Mouse (Mus musculus) kidney, embryonic 15.5 days (tissue): ENCODE measurements around the gene Fibp. TPM values are rescaled to one million over a fixed set of nuclear protein-coding genes. Genes with fewer than 3 reads are reported as not detected.

Experiments used
- ATAC-seq: fragments of 200-750 bp; cut with Nextera tagmentation; replicated peaks from 2 replicates; pipeline ENCODE4 v1.8.0; 2017; ENCODE audit warnings: moderate TSS enrichment; ENCODE audit not compliant: low FRiP score
- H3K27ac ChIP-seq: fragments of 300-500 bp; sonication (generic); 2 replicates; pipeline ENCODE4 v1.5.1; 2015; ENCODE audit warnings: mild to moderate bottlenecking, inconsistent platforms
- H3K27me3 ChIP-seq: fragments of 300-500 bp; sonication (generic); 2 replicates; pipeline ENCODE4 v1.6.1; 2015; ENCODE audit warnings: inconsistent platforms
- H3K36me3 ChIP-seq: fragments of 300-500 bp; sonication (generic); 2 replicates; pipeline ENCODE4 v1.6.1; 2015; ENCODE audit warnings: inconsistent platforms
- H3K4me1 ChIP-seq: fragments of 300-500 bp; sonication (generic); 2 replicates; pipeline ENCODE4 v1.6.1; 2015; ENCODE audit warnings: inconsistent platforms
- H3K4me2 ChIP-seq: fragments of 300-500 bp; sonication (generic); 2 replicates; pipeline ENCODE4 v1.6.1; 2015; ENCODE audit warnings: moderate library complexity, mild to moderate bottlenecking, inconsistent platforms
- H3K4me3 ChIP-seq: fragments of 300-500 bp; sonication (generic); replicated peaks from 2 replicates; pipeline ENCODE4 v1.5.1; 2015; ENCODE audit warnings: mild to moderate bottlenecking, inconsistent platforms
- H3K9ac ChIP-seq: fragments of 300-500 bp; sonication (generic); 2 replicates; pipeline ENCODE4 v1.6.1; 2015; ENCODE audit warnings: mild to moderate bottlenecking, inconsistent platforms
- H3K9me3 ChIP-seq: fragments of 300-500 bp; sonication (generic); replicated peaks from 2 replicates; pipeline ENCODE4 v1.6.1; 2016; ENCODE audit warnings: inconsistent platforms
- WGBS: fragments of 180-500 bp; shearing (Covaris S2); methylation state at CpG from one replicate; pipeline ENCODE4 v1.1.7; 2015; ENCODE audit warnings: mixed read lengths; 5-methylcytosine and 5-hydroxymethylcytosine counted together
- polyA plus RNA-seq: library from polyadenylated mRNA; unstranded; fragments of >200 nt; fragmentation: Nextera tagmentation; extraction: Ambion mirVana; gene quantifications from 2 replicates; pipeline ENCODE4 v1.2.1, GENCODE M21; 2015

Gene Fibp
- polyA plus RNA-seq, 1 experiment from 2014 or later, result 128 TPM

DNA sequence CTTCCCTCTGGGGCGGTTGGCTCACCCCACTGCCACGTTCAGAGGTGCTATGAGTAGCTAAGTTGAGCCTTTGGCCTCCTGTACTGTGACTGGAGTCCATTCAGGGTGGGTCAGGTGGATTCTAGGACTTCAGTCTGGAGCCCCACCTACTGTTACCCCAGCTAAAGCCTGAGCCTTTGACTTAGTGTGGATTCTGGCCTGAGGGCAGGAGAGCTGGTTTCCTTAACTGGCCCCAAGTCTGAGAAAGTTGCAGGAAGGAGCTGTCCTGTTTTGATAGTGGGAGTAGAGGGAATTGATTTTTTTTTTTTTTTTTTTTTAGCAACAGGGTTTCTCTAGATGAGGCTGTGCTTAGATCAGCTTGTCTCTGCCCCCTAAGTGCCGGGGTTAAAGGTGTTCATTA lies 33.9 kb downstream of the Fibp start:
- Histone ChIP-seq H3K27me3 (no peaks in the 10 kb centered on the region), H3K9me3 (no peaks in the 10 kb centered on the region), H3K4me1 (peaks cover 33% of the 10 kb centered on the region), H3K4me2 (no peak overlapping the region), H3K27ac (0 out of 2 replicates have a peak overlapping the region, but pooled peaks have one; percentile 27), H3K36me3 (peaks cover 63% of the 10 kb centered on the region), H3K4me3 (no peak overlapping the region), H3K9ac (no peak overlapping the region)
- 83% methylated on average over 3 of the region's 3 CpGs for WGBS
- ATAC-seq, result no peak

DNA sequence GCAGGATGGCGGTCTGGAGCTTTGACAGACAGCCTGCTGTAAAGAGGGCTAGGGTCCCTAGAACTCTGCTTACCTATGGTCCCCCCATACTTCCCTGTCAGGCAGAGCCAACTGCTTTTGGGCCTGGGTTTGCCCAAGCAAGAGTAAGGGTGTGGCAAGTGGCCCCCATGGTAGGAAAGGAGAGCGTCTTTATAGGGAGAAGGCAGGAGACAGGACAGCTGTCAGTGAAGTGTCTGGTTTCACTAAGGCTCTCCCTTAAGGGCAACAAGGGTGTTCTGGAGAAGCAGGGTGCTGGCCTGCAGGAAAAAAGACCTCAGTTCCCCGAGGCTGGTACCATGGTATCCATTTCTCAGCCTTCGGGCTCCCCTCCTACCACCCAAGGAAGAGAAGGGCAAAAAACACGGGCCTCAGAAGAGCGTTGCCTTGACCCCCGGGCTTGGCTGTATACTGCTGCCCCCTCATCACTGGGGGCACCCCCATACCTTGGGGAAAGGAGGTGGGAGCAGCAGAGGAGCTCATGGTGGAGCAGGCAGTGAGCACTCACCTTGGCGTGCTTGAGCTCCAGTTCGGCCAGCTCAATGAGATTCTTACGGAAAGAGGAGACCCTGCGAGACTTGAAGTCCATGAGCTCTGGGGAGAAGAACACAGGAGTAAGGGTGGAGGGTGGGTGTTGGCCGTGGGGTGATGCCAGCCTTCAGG lies 35.1 kb downstream of the Fibp start:
- Histone ChIP-seq H3K9me3 (no peaks in the 10 kb centered on the region), H3K27ac (0 out of 2 replicates have a peak overlapping the region, but pooled peaks have one; percentile 27), H3K27me3 (no peaks in the 10 kb centered on the region), H3K36me3 (peaks cover 63% of the 10 kb centered on the region), H3K4me3 (no peak overlapping the region), H3K4me1 (peaks cover 25% of the 10 kb centered on the region), H3K9ac (no peak overlapping the region), H3K4me2 (no peak overlapping the region)
- ATAC-seq, result no peak
- WGBS, result 82% methylated on average over 12 of the region's 12 CpGs

DNA sequence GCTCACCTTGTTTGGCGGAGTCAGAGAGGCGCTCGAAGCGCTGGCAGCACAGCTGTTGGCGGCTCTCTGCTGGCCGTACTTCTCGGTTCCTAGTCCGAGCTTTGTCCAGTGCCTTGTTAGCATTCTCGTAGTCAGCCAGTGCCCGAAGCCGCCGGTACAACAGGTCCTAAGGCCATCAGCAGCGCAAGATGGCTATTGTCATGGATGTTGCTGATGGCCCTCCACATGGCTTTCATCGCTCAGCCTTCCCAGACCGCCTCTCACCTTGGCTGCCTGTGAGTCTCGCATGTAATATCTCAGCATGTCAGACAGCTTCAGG lies 35.6 kb downstream of the Fibp start:
- 86% methylated on average over 16 of the region's 16 CpGs for WGBS
- H3K4me1 ChIP-seq, result peaks cover 25% of the 10 kb centered on the region
- no peak overlapping the region for H3K27ac ChIP-seq
- H3K4me3 ChIP-seq, result no peak overlapping the region
- no peaks in the 10 kb centered on the region for H3K27me3 ChIP-seq
- H3K9me3 ChIP-seq, result no peaks in the 10 kb centered on the region
- no peak overlapping the region for H3K9ac ChIP-seq
- no peak for ATAC-seq
- no peak overlapping the region for H3K4me2 ChIP-seq
- peaks cover 63% of the 10 kb centered on the region for H3K36me3 ChIP-seq

- Histone ChIP-seq H3K27ac (no peak overlapping the region), H3K36me3 (peaks cover 26% of the 10 kb centered on the region), H3K9me3 (no peaks in the 10 kb centered on the region), H3K4me1 (no peaks in the 10 kb centered on the region), H3K9ac (no peak overlapping the region), H3K4me2 (no peak overlapping the region), H3K27me3 (no peaks in the 10 kb centered on the region), H3K4me3 (no peak overlapping the region)
- no peak for ATAC-seq
- 87% methylated on average over 2 of the region's 2 CpGs for WGBS
Measured at GRCm38 (mm10) chr19:5500330-5500875, 40.0 kb downstream of the Fibp start.

- ATAC-seq, result no peak
- Histone ChIP-seq H3K27ac (no peak within 1 kb of the TSS), H3K9me3 (no peaks in the 10 kb centered on the region), H3K4me1 (no peaks in the 10 kb centered on the region), H3K36me3 (no peaks in the 10 kb centered on the region), H3K27me3 (no peaks in the 10 kb centered on the region), H3K9ac (no peak within 1 kb of the TSS), H3K4me3 (0 out of 2 replicates have a peak within 1 kb of the TSS, but pooled peaks have one; percentile 12), H3K4me2 (peak within 1 kb of the TSS; percentile 37; the same call in 1 of the 2 replicates)
- 60% methylated on average over 17 of the region's 17 CpGs for WGBS
Measured at GRCm38 (mm10) chr19:5503687-5504086, 43.3 kb downstream of the Fibp start, which contains the start of gene 1700020D05Rik. 1700020D05Rik (minus strand) TSS chr19:5503787.

DNA sequence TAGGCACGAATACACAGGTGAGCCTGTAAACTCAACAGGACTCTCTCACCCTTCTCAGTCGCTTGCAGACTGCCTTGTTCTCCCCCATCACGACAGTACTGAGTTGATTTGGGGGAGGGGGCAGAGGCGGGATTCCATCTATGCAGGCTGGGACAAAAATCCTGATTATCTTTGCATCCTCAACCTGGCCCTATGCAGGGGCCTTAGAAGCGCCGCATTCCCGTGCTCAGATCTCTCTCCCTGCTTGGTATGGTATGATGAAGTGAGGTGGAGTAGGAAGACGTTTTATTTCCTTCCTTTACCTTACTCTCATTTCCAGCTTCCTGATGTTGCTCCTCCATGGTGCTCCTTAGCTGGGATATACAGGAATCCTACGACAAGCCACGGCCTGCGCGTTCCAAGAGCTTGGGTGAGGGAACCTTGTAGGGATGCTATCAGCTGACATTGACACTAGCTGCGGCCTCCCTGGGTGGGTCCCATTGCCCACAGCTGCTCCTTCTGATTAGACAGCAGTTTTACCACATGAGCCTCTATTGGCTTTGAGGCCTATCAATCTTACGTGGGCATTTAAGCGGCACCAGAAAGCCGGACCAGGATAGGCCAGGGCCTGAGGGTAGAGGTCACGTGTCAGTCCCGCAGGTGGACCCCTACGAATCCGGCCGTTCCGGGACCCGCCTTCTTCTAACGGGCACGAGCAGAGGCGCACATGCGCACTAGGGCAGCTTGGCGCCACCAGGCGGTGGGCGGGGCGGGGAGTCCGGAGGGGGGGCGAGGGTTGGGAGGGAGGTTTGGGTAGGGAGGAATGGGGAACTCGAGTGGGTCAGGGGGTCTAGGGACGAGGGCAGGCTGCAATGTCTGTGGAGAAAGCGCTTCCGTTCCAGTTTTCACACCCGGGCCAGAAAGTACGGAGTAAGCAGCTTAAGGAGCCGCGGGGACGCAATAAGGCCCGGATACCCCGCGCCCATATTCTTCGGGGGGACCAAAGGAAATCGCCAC lies 49.9 kb downstream of the Fibp start, which contains the start of gene Snx32:
Snx32 (minus strand) TSS at position 508 of the 996 bp plus-strand sequence.
- Histone ChIP-seq H3K27ac (peak within 1 kb of the TSS; percentile 60; the same call in 1 of the 2 replicates), H3K4me3 (peak within 1 kb of the TSS; percentile 60), H3K27me3 (no peaks in the 10 kb centered on the region), H3K4me2 (peak within 1 kb of the TSS; percentile 75), H3K4me1 (peaks cover 22% of the 10 kb centered on the region), H3K9me3 (no peaks in the 10 kb centered on the region), H3K36me3 (no peaks in the 10 kb centered on the region), H3K9ac (peak within 1 kb of the TSS; percentile 57)
- WGBS, result 3% methylated on average over 47 of the region's 47 CpGs
- peak; percentile 99 for ATAC-seq

GRCm38 (mm10) chr19:5511074-5511632 lies 50.7 kb downstream of the Fibp start:
- Histone ChIP-seq H3K27ac (0 out of 2 replicates have a peak overlapping the region, but pooled peaks have one; percentile 60), H3K36me3 (no peaks in the 10 kb centered on the region), H3K4me1 (peaks cover 22% of the 10 kb centered on the region), H3K4me3 (peak overlapping the region; percentile 60), H3K4me2 (peak overlapping the region; percentile 75), H3K9ac (peak overlapping the region; percentile 57), H3K9me3 (no peaks in the 10 kb centered on the region), H3K27me3 (no peaks in the 10 kb centered on the region)
- WGBS, result 48% methylated on average over 15 of the region's 15 CpGs
- ATAC-seq, result no peak

DNA sequence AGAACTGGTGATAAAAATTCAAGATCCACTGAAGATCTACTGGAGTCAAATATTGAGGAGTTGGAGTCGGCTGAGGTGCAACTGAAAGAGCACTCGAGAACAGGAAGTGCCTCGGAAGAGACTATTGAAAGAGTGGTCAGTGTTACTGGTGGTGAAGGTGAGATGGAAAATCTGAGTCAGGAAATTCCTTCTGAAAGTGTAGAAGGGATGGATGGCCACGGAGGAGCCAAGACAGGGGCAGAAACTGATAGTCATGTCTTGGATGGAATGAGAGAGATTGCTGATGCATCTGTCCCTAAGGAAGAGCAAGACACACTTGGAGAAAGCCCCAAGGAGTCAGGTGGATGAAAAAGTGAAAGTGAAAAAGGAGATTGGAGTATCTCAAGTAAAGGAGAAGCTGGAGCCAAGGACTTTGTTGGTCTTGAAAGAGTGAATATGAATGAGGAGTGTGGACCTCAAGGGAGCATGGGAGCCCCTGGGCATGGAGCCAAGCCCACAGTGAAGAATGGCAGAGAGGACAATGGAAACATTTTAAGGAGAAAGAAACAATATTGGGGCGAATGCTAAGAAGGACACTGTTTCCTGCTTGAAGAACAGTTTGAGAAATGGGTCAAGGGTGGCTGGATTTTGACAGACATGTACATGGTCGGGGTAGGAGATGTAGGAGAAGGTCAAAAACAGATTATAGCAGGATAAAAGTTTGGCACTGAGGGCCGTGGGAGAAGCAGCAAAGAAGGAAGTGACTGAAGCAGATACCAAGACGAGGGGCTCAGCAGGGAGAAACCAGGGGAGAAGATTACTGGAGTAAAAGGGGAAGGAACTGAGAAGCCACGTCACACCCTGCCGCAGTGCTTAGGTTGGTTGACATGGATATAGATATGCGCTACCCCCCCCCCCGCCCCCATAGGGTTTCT lies 51.9 kb downstream of the Fibp start:
- H3K27me3 ChIP-seq, result no peaks in the 10 kb centered on the region
- 0 out of 2 replicates have a peak overlapping the region, but pooled peaks have one; percentile 5 for H3K27ac ChIP-seq
- no peak for ATAC-seq
- WGBS, result 82% methylated on average over 12 of the region's 12 CpGs
- H3K9ac ChIP-seq, result no peak overlapping the region
- no peak overlapping the region for H3K4me3 ChIP-seq
- no peak overlapping the region for H3K4me2 ChIP-seq
- no peaks in the 10 kb centered on the region for H3K36me3 ChIP-seq
- peaks cover 22% of the 10 kb centered on the region for H3K4me1 ChIP-seq
- no peaks in the 10 kb centered on the region for H3K9me3 ChIP-seq

DNA sequence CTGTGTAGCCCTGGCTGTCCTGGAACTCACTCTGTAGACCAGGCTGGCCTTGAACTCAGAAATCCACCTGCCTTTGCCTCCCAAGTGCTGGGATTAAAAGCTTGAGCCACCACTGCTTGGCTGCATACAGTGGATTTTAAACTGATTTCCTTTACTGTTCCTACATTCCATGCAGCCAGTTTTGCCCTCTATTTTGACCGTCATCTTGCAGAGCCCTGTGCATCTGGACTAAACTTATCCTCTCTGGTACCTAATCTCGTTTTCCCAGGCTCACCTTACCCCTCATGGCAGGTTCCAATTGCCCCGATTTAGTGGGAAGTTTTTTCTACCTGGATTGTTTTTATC lies 52.6 kb downstream of the Fibp start:
- Histone ChIP-seq H3K4me3 (no peak overlapping the region), H3K9ac (no peak overlapping the region), H3K4me1 (peaks cover 22% of the 10 kb centered on the region), H3K4me2 (no peak overlapping the region), H3K27me3 (no peaks in the 10 kb centered on the region), H3K36me3 (no peaks in the 10 kb centered on the region), H3K27ac (no peak overlapping the region), H3K9me3 (no peaks in the 10 kb centered on the region)
- 89% methylated on average over 3 of the region's 3 CpGs for WGBS
- no peak for ATAC-seq
